Mouse (Mus musculus): ENCODE measurements at regions not wholly inside any gene's neighbourhood (a gene's known extent, or its start where the extent isn't known, plus 50 kb on each side); places are given as distances from the start of the nearest gene placed in this dataset.
A peak's percentile ranks its signal among the peaks of the same experiment; 100 is the strongest.

DNA sequence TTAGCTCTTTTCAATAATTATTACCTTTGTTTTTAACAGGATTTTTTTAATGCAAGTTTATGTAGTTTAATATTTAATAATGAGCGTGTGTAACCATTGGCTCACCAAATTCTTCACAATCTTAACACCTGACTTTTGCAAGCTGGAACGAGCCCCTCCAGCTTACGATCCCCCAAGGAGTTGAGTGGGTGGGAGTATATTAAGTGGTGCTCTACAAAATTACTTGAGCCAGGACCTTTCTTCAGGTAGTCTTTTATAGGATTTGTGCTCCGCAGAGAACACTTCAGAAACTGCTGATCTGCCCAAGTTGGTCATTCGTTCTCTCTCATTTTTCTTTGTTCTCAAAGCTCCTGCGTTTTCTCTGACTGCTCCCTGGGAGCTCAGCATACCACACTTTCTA lies 144.5 kb upstream of the Tab2 start:
- H3K4me1 ChIP-seq, result peaks cover 5% of the 10 kb centered on the region; the same call in 1 of the 2 replicates
- ATAC-seq (ENCODE audit: extremely low read depth, insufficient number of reproducible peaks, low FRiP score, low TSS enrichment), result no peak
- no peak overlapping the region for H3K27ac ChIP-seq (replicated peaks)
- no peak overlapping the region for H3K4me2 ChIP-seq
- H3K27me3 ChIP-seq (replicated peaks), result no peaks in the 10 kb centered on the region
- H3K9me3 ChIP-seq, result peaks cover 18% of the 10 kb centered on the region
- H3K36me3 ChIP-seq, result no peaks in the 10 kb centered on the region
- 83% methylated on average over 6 of the region's 6 CpGs for WGBS
- H3K4me3 ChIP-seq, result no peak overlapping the region
- H3K9ac ChIP-seq, result no peak overlapping the region

DNA sequence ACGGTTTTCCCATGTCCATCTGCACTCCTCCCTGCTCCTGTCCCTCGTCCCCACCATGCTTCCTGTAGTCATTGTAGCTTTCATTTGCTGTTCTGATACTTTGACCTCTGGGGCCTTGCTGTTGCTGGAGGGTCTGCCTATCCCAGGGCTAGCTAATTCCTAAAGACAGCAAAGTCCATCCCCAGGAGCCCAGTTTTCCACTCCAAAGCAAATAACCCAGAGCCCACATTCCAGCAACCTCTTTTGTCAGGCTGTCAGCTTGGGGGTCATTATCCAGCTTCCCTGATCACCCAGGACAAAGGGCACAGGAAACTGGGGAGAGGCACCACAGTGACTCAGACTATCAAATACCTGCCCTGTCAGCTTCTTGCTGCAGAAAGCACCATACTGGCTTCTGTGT lies 139.9 kb upstream of the Tab2 start:
- no peak overlapping the region for H3K27ac ChIP-seq (replicated peaks)
- H3K9me3 ChIP-seq, result peaks cover 6% of the 10 kb centered on the region
- peaks cover 26% of the 10 kb centered on the region for H3K4me1 ChIP-seq
- ATAC-seq (ENCODE audit: extremely low read depth, insufficient number of reproducible peaks, low FRiP score, low TSS enrichment), result no peak
- no peak overlapping the region for H3K4me3 ChIP-seq
- 52% methylated on average over 2 of the region's 2 CpGs for WGBS
- no peak overlapping the region for H3K9ac ChIP-seq
- no peak overlapping the region for H3K4me2 ChIP-seq
- no peaks in the 10 kb centered on the region for H3K36me3 ChIP-seq
- no peaks in the 10 kb centered on the region for H3K27me3 ChIP-seq (replicated peaks)

DNA sequence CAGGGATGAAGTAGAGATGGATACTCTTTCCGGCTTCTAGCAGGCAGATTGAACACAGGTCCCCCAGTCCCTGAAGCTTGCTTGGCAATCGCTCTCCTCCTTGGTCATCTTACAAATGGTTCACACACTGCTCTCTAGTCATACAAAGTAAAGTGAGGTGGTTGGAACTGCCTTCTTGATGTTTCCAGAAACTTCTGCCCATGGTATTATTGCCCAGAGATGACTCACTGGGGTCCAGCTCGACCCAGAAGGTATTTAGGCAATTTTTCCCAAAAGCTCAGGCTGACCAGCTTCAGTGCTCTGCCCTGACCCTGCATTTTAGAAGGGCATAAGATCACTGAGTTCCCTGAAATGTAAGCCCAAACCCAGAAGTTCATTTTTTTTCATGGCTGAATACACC lies 139.2 kb upstream of the Tab2 start:
- Histone ChIP-seq H3K36me3 (no peaks in the 10 kb centered on the region), H3K9ac (no peak overlapping the region), H3K9me3 (peaks cover 6% of the 10 kb centered on the region), H3K4me1 (peaks cover 33% of the 10 kb centered on the region), H3K4me3 (no peak overlapping the region), H3K4me2 (no peak overlapping the region), H3K27me3 (replicated peaks) (no peaks in the 10 kb centered on the region), H3K27ac (replicated peaks) (no peak overlapping the region)
- 85% methylated on average over 3 of the region's 3 CpGs for WGBS
- ATAC-seq (ENCODE audit: extremely low read depth, insufficient number of reproducible peaks, low FRiP score, low TSS enrichment), result no peak

DNA sequence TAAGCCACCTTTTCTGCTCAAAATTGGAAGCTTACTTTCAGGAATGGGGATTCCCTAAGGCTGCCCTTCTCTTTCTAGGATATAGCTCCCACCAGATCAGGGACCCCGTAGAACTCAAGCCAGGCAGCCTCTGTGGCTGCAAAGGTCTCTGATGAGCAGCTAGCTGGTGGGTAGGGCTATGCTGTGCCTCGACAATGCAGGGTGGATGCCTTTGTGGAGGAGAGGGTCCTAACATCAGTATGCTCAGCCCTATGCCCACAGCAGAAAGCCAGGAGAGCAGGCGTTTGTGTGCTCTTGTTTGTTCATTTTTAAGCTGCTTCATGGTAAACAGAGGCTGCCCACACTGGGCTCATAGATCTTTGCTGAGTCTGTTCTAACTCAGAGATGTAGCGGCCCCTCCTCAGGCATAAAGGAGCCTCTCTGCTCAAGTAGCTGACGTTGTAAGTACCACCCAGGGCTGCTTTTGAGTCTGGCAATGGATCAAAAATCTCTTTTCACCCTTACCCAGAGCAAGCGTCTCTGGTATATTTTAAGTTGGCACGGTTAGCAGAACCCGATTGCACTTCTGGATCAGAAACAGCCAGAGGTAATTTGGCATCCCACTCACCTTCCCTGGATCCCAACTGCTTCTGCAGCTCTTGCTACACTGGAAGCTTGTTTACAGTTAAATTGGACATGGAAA lies 136.0 kb upstream of the Tab2 start:
- Histone ChIP-seq H3K9ac (peak overlapping the region; percentile 54; the same call in 1 of the 2 replicates), H3K27ac (replicated peaks) (peak overlapping the region; percentile 78), H3K9me3 (no peaks in the 10 kb centered on the region), H3K4me3 (no peak overlapping the region), H3K36me3 (no peaks in the 10 kb centered on the region), H3K27me3 (replicated peaks) (no peaks in the 10 kb centered on the region), H3K4me2 (0 out of 2 replicates have a peak overlapping the region, but pooled peaks have one; percentile 11), H3K4me1 (peaks cover 64% of the 10 kb centered on the region)
- no peak for ATAC-seq (ENCODE audit: extremely low read depth, insufficient number of reproducible peaks, low FRiP score, low TSS enrichment)
- 38% methylated on average over 8 of the region's 8 CpGs for WGBS

DNA sequence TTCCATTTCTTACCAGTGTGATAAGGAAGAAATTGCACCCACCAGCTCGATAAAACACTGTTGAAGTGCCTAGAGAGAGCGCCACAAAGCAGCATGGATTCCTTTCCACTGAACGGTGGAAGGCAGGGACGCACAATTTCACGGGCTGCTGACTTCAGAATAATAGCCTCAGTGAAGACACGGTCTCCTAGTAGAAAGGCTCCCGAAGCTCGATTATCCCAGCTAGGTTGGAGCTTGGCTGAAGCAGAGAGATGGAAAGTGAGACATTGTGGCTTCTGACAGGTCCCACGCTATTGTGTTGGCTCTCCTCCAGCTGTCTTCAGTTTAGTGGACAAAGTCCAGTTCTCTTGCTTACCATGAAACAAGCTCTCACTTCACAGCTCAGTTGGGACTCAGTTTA lies 133.3 kb upstream of the Tab2 start:
- Histone ChIP-seq H3K4me2 (peak overlapping the region; percentile 45), H3K27me3 (replicated peaks) (no peaks in the 10 kb centered on the region), H3K4me3 (peak overlapping the region; percentile 10; the same call in 1 of the 2 replicates), H3K9me3 (no peaks in the 10 kb centered on the region), H3K4me1 (peaks cover 64% of the 10 kb centered on the region), H3K27ac (replicated peaks) (peak overlapping the region; percentile 67), H3K36me3 (no peaks in the 10 kb centered on the region), H3K9ac (no peak overlapping the region)
- ATAC-seq (ENCODE audit: extremely low read depth, insufficient number of reproducible peaks, low FRiP score, low TSS enrichment), result no peak; the same call in 1 of the 2 replicates
- WGBS, result 21% methylated on average over 9 of the region's 9 CpGs

DNA sequence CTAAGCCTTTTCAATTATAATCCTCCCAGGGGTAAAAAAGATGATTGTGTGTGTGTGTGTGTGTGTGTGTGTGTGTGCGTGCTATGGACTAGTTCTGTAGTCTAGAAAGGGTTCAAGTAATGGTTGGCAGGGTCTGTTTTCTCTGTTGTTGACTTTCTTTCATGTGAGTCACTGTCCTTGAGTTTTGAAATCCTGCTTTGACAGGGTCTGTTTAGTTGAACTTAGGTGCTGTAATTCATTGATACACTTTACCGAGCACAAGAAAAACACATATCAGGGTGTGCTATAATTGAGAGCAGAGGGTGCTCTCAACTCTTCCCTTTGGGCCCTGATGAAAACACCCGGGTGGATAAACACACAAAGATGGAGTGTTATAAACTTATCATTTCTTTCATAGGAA lies 132.7 kb upstream of the Tab2 start:
- H3K36me3 ChIP-seq, result no peaks in the 10 kb centered on the region
- H3K4me3 ChIP-seq, result no peak overlapping the region
- H3K4me2 ChIP-seq, result peak overlapping the region; percentile 45
- H3K4me1 ChIP-seq, result peaks cover 64% of the 10 kb centered on the region
- no peak overlapping the region; the same call in 1 of the 2 replicates for H3K9ac ChIP-seq
- no peaks in the 10 kb centered on the region for H3K27me3 ChIP-seq (replicated peaks)
- peak overlapping the region; percentile 67 for H3K27ac ChIP-seq (replicated peaks)
- H3K9me3 ChIP-seq, result no peaks in the 10 kb centered on the region
- no peak for ATAC-seq (ENCODE audit: extremely low read depth, insufficient number of reproducible peaks, low FRiP score, low TSS enrichment)
- 52% methylated on average over 3 of the region's 3 CpGs for WGBS

DNA sequence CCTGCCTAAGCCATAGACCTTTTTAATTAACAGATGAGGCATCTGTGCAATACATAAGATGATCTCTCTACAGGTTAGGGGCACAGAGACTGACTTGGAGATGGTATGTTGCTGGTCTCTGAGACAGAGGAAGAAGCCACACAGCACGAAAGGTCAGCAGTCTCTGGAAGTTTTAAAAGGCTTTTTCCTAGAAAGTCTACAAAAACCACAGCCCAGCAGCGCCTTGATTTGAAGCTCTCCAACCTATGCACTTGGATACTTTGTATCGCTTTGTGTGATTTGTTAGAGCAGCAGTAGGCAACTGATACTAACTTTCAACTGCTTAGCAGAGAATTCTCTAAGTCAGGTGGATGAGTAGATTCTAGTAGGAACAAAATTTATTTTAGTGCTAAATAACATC lies 132.3 kb upstream of the Tab2 start:
- Histone ChIP-seq H3K36me3 (no peaks in the 10 kb centered on the region), H3K4me3 (no peak overlapping the region), H3K9me3 (no peaks in the 10 kb centered on the region), H3K27me3 (replicated peaks) (no peaks in the 10 kb centered on the region), H3K9ac (no peak overlapping the region), H3K27ac (replicated peaks) (peak overlapping the region; percentile 67; the same call in 1 of the 2 replicates), H3K4me1 (peaks cover 64% of the 10 kb centered on the region), H3K4me2 (no peak overlapping the region)
- WGBS, result 81% methylated on average over 3 of the region's 3 CpGs
- no peak for ATAC-seq (ENCODE audit: extremely low read depth, insufficient number of reproducible peaks, low FRiP score, low TSS enrichment)

DNA sequence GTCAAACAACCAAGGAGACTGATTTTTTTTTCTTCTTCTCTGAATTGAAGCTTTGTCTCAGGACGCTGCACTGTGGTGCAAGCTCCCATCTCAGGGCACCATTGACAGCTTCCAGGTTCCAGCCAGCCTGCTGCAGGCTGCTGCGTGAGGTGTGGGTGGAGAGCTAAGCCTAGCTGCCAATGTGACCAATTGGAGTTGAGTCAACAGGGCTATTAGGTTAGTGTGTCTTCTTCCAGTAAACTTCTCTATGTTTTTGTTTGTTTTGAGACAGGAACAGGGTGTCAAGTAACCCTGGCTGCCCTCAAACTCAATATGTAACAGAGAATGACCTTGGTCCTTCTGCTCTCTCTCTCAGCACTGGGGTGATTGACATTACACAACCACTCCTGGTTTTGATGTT lies 131.1 kb upstream of the Tab2 start:
- Histone ChIP-seq H3K4me1 (peaks cover 57% of the 10 kb centered on the region), H3K27ac (replicated peaks) (no peak overlapping the region), H3K36me3 (no peaks in the 10 kb centered on the region), H3K4me3 (no peak overlapping the region), H3K9me3 (no peaks in the 10 kb centered on the region), H3K4me2 (no peak overlapping the region), H3K27me3 (replicated peaks) (no peaks in the 10 kb centered on the region), H3K9ac (no peak overlapping the region)
- 38% methylated on average over 2 of the region's 2 CpGs for WGBS
- ATAC-seq (ENCODE audit: extremely low read depth, insufficient number of reproducible peaks, low FRiP score, low TSS enrichment), result no peak

DNA sequence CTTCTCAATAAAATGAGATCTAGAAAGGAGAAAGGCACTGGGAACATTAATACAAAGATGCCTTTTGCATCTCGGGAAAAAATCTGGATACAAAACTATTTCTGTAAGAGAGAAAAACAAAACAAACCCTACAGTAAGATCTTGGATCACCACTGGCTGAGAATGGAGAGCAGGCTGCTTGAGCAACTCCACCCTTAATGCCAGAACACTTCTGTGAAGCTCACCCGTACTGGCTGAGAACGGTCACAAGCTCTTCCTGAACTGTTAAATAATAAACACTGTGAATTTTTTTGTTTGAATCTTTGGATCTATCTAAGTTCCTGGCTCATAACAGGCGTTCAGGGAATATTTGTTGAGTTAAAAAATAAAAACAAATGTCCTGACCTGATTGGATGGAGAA lies 130.4 kb upstream of the Tab2 start:
- Histone ChIP-seq H3K4me1 (peaks cover 51% of the 10 kb centered on the region), H3K36me3 (no peaks in the 10 kb centered on the region), H3K9ac (no peak overlapping the region), H3K9me3 (no peaks in the 10 kb centered on the region), H3K4me3 (no peak overlapping the region), H3K4me2 (no peak overlapping the region), H3K27ac (replicated peaks) (no peak overlapping the region), H3K27me3 (replicated peaks) (no peaks in the 10 kb centered on the region)
- no peak for ATAC-seq (ENCODE audit: extremely low read depth, insufficient number of reproducible peaks, low FRiP score, low TSS enrichment)
- 77% methylated on average over 4 of the region's 4 CpGs for WGBS

DNA sequence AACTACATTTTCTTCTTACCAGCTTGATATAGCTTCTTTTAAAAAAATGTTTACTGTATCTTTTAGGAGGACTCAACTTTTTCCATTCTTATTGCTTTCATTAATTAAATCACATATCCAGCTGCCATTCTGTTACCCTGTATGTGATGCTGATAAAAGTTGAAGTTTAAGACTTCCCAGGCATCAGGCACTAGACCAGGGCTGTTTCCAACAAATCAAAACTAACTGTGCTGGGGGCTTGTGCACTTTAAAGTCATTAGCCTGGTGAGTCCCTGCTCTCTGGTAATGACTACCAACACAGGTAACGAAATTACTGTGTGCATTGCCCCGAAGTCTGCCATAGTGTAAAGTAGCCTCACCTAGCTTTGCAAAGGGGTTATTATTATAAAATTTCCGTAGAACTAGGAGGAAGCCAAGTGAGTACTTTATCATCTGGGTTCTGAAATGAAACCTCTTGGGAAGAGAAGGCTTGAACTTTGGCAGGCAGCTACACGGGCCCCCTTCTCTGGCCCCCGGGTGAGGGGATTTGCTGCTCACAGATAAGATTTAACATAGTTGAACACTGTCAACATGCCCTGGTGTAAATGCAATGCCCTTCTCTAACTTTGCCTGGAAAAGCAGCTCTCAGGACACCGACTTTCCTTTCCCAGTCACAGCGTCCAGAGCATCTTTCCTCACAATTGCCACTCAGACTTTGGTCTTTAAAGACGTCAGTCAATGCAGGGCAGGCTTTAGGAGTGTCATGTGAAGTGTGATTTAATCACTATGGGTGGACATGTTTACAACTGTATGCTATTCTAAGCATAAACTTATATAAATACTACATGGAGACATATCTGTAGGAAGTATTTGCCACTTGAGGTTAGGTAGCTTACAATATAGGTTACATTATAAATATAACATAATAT lies 122.1 kb upstream of the Tab2 start:
- H3K9me3 ChIP-seq, result no peaks in the 10 kb centered on the region
- H3K4me2 ChIP-seq, result peak overlapping the region; percentile 57
- H3K27me3 ChIP-seq (replicated peaks), result no peaks in the 10 kb centered on the region
- peaks cover 29% of the 10 kb centered on the region for H3K4me1 ChIP-seq
- ATAC-seq (ENCODE audit: extremely low read depth, insufficient number of reproducible peaks, low FRiP score, low TSS enrichment), result peak; percentile 73; the same call in 1 of the 2 replicates
- WGBS, result 18% methylated on average over 8 of the region's 8 CpGs
- H3K9ac ChIP-seq, result 0 out of 2 replicates have a peak overlapping the region, but pooled peaks have one; percentile 8
- H3K36me3 ChIP-seq, result no peaks in the 10 kb centered on the region
- peak overlapping the region; percentile 85 for H3K27ac ChIP-seq (replicated peaks)
- peak overlapping the region; percentile 17; the same call in 1 of the 2 replicates for H3K4me3 ChIP-seq

DNA sequence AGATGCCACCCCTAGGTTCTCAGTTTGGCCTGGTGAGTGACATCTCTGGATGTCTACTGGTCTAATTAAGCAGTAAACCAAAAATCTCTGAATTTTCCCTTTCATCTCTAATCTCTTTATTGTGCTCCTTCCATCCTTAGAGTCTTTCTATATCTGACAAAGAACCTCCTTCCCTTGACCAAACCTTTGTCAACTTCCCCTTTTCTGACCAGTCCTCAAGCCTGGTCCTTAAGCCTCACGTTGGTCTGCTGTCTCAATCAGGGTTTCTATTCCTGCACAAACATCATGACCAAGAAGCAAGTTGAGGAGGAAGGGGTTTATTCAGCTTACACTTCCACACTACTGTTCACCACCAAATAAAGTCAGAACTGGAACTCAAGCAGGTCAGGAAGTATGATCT lies 116.4 kb upstream of the Tab2 start:
- ATAC-seq (ENCODE audit: extremely low read depth, insufficient number of reproducible peaks, low FRiP score, low TSS enrichment), result no peak
- no peaks in the 10 kb centered on the region for H3K9me3 ChIP-seq
- no peaks in the 10 kb centered on the region for H3K27me3 ChIP-seq (replicated peaks)
- H3K36me3 ChIP-seq, result no peaks in the 10 kb centered on the region
- 88% methylated on average over 1 of the region's 1 CpGs for WGBS
- no peak overlapping the region for H3K4me3 ChIP-seq
- H3K9ac ChIP-seq, result no peak overlapping the region
- no peak overlapping the region for H3K4me2 ChIP-seq
- no peak overlapping the region for H3K27ac ChIP-seq (replicated peaks)
- peaks cover 20% of the 10 kb centered on the region; the same call in 1 of the 2 replicates for H3K4me1 ChIP-seq
